Mouse (Mus musculus) CH12.LX (cell line): ENCODE results near the gene Dlk1. TPM values are rescaled to one million over a fixed set of nuclear protein-coding genes. Genes with fewer than 3 reads are reported as not detected.

Source experiments
- DNase-seq: peaks from one replicate; pipeline ENCODE4 v3.0.0-alpha.2; 2013; ENCODE audit errors: extremely low read depth
- H3K27ac ChIP-seq: 2 replicates; pipeline ENCODE4 v1.5.1; 2012; ENCODE audit warnings: low read depth, mild to moderate bottlenecking, control low read depth, moderate library complexity; ENCODE audit not compliant: insufficient read depth
- H3K27me3 ChIP-seq: replicated peaks from 2 replicates; pipeline ENCODE3; 2012; ENCODE audit warnings: inconsistent platforms
- H3K36me3 ChIP-seq, 2 experiments: replicated peaks in 1 of 2; 2 replicates each; pipeline versions ENCODE3 to v1.6.1; 2012; ENCODE audit warnings: inconsistent platforms in 1 of 2, low read length in 1 of 2, mild to moderate bottlenecking in 1 of 2, mixed read lengths in 1 of 2, moderate library complexity in 1 of 2; ENCODE audit not compliant: control insufficient read depth in 1 of 2, insufficient read depth in 1 of 2
- H3K4me1 ChIP-seq, 2 experiments: 2 replicates each; pipeline ENCODE4 v1.6.1; 2012; ENCODE audit warnings: inconsistent platforms in 1 of 2, moderate library complexity in 1 of 2; ENCODE audit not compliant: insufficient read depth in 2 of 2, control insufficient read depth in 1 of 2
- H3K4me2 ChIP-seq: 2 replicates; pipeline ENCODE4 v1.6.1; 2012; ENCODE audit warnings: low read depth, mild to moderate bottlenecking, control low read depth; ENCODE audit not compliant: poor library complexity, insufficient read depth, severe bottlenecking
- H3K4me3 ChIP-seq, 3 experiments: fragments of 150-350 bp in 1 of 3; sonication (generic) in 1 of 3; replicated peaks in 1 of 3; 2 replicates each; pipeline versions ENCODE3 to v1.5.1; 2011 to 2012; ENCODE audit warnings: low read depth in 2 of 3, low read length in 2 of 3, mild to moderate bottlenecking in 2 of 3, moderate library complexity in 2 of 3, control low read depth in 1 of 3, improper control_type of control experiment in 1 of 3, inconsistent platforms in 1 of 3, mixed read lengths in 1 of 3; ENCODE audit not compliant: poor library complexity in 1 of 3
- H3K79me2 ChIP-seq: replicated peaks from 2 replicates; pipeline ENCODE4 v1.6.1; 2012; ENCODE audit warnings: mild to moderate bottlenecking, moderate library complexity; ENCODE audit not compliant: control insufficient read depth, poor library complexity, insufficient read depth, severe bottlenecking; ENCODE audit errors: extremely low read depth
- H3K9ac ChIP-seq: 2 replicates; pipeline ENCODE4 v1.6.1; 2012; ENCODE audit warnings: low read depth, mild to moderate bottlenecking, control low read depth, moderate library complexity; ENCODE audit not compliant: insufficient read depth
- H3K9me3 ChIP-seq: replicated peaks from 2 replicates; pipeline ENCODE3; 2012; ENCODE audit warnings: low read length, inconsistent platforms, mixed read lengths
- BHLHE40 ChIP-seq: IDR thresholded peaks from 2 replicates; pipeline ENCODE4 v1.6.1; 2011; ENCODE audit warnings: mild to moderate bottlenecking, low read depth, low read length, improper control_type of control experiment
- CHD1 ChIP-seq: IDR thresholded peaks from 2 replicates; pipeline ENCODE4 v1.6.1; 2012; ENCODE audit warnings: low read depth, low read length, improper control_type of control experiment, inconsistent platforms
- CHD2 ChIP-seq: IDR thresholded peaks from 2 replicates; pipeline ENCODE4 v1.6.1; 2011; ENCODE audit warnings: low read length, improper control_type of control experiment
- E2F4 ChIP-seq: IDR thresholded peaks from 2 replicates; pipeline ENCODE4 v1.6.1; 2011; ENCODE audit warnings: low read depth, low read length, improper control_type of control experiment; ENCODE audit not compliant: insufficient replicate concordance
- ELF1 ChIP-seq: IDR thresholded peaks from 2 replicates; pipeline ENCODE4 v1.6.1; 2014; ENCODE audit warnings: low read depth, mild to moderate bottlenecking, inconsistent platforms, low read length, improper control_type of control experiment
- EP300 ChIP-seq: IDR thresholded peaks from 2 replicates; pipeline ENCODE4 v1.6.1; 2011; ENCODE audit warnings: low read length, improper control_type of control experiment
- GABPA ChIP-seq: IDR thresholded peaks from 2 replicates; pipeline ENCODE4 v1.6.1; 2012; ENCODE audit warnings: low read depth, low read length, improper control_type of control experiment, inconsistent platforms; ENCODE audit not compliant: insufficient replicate concordance
- MAFK ChIP-seq: IDR thresholded peaks from 2 replicates; pipeline ENCODE4 v1.6.1; 2011; ENCODE audit warnings: low read length, improper control_type of control experiment; ENCODE audit not compliant: insufficient replicate concordance
- MAX ChIP-seq: IDR thresholded peaks from 2 replicates; pipeline ENCODE4 v1.6.1; 2011; ENCODE audit warnings: low read length, improper control_type of control experiment
- MAZ ChIP-seq: IDR thresholded peaks from 2 replicates; pipeline ENCODE4 v1.6.1; 2012; ENCODE audit warnings: low read depth, mild to moderate bottlenecking, inconsistent platforms, low read length, improper control_type of control experiment, moderate library complexity
- MXI1 ChIP-seq: IDR thresholded peaks from 2 replicates; pipeline ENCODE4 v1.6.1; 2011; ENCODE audit warnings: mild to moderate bottlenecking, low read depth, low read length, improper control_type of control experiment
- MYC ChIP-seq: IDR thresholded peaks from 2 replicates; pipeline ENCODE4 v1.6.1; 2011; ENCODE audit warnings: low read depth, mild to moderate bottlenecking, improper control_type of control experiment, low read length
- POLR2AphosphoS2 ChIP-seq: IDR thresholded peaks from 2 replicates; pipeline ENCODE4 v1.6.1; 2011; ENCODE audit warnings: low read depth, low read length, improper control_type of control experiment
- RCOR1 ChIP-seq: conservative IDR thresholded peaks from 2 replicates; pipeline ENCODE4 v1.6.1; 2012; ENCODE audit warnings: low read depth, mild to moderate bottlenecking, inconsistent platforms, low read length, improper control_type of control experiment
- SMC3 ChIP-seq: IDR thresholded peaks from 2 replicates; pipeline ENCODE4 v1.6.1; 2011; ENCODE audit warnings: low read depth, low read length, improper control_type of control experiment
- USF2 ChIP-seq: conservative IDR thresholded peaks from 2 replicates; pipeline ENCODE4 v1.6.1; 2011; ENCODE audit warnings: low read depth, low read length, improper control_type of control experiment
- ZKSCAN1 ChIP-seq: IDR thresholded peaks from 2 replicates; pipeline ENCODE4 v1.6.1; 2012; ENCODE audit warnings: low read depth, inconsistent platforms, low read length, improper control_type of control experiment, borderline replicate concordance
- ZNF384 ChIP-seq: IDR thresholded peaks from 2 replicates; pipeline ENCODE4 v1.6.1; 2012; ENCODE audit warnings: low read depth, low read length, improper control_type of control experiment, inconsistent platforms
- dilution Hi-C: fragments of 300-500 bp; cut with MboI; formaldehyde crosslinking; loops from 2 replicates; pipeline ENCODE4 v1.14.3; 2020; ENCODE audit warnings: low sequenced_read_pairs; ENCODE audit not compliant: extremely low pct_unique_long_range_greater_than_20kb, extremely low pct_ligation_motif_present
- in situ Hi-C: fragments of 300-500 bp; cut with MboI; formaldehyde crosslinking; loops from 3 replicates; pipeline ENCODE4 v1.14.3; 2019; ENCODE audit warnings: low sequenced_read_pairs, low pct_ligation_motif_present, low pct_unique_long_range_greater_than_20kb, mixed read lengths
- polyA plus RNA-seq: library from polyadenylated mRNA; unstranded; fragments of >175 nt; gene quantifications from 2 replicates; pipeline ENCODE4 v1.2.1, GENCODE M21; 2012; ENCODE audit warnings: low read depth; ENCODE audit not compliant: insufficient read length
- total RNA-seq, 2 experiments: library from RNA; depleted of rRNA; stranded (reverse); fragments of 300-350 nt in 1 of 2; fragments of >200 nt in 1 of 2; gene quantifications; 2 replicates each; pipeline ENCODE4 v1.2.3; 2012 to 2014

Dlk1 gene
- total and polyA plus RNA-seq, 3 experiments: not detected

GRCm38 (mm10) chr12:109403752-109404151 lies 48.9 kb upstream of the Dlk1 start:
- Histone ChIP-seq H3K27ac (no peak overlapping the region), H3K9me3 (peaks cover 79% of the 10 kb centered on the region), H3K4me1 (no peaks in the 10 kb centered on the region)
- DNase-seq: no peak
- dilution Hi-C loops: no loop called here
- TF ChIP-seq POLR2AphosphoS2: no peak
- no peak for TF ChIP-seq ZKSCAN1
- no peak for TF ChIP-seq MAZ
- TF ChIP-seq, all 38 proteins: peak for 0
- no peaks in the 10 kb centered on the region for H3K27me3 ChIP-seq
- H3K36me3 ChIP-seq: no peaks in the 10 kb centered on the region
- no peak overlapping the region for H3K4me3 ChIP-seq
- in situ Hi-C loops: no loop called here
- no peaks in the 10 kb centered on the region for H3K79me2 ChIP-seq
- no peak overlapping the region for H3K9ac ChIP-seq
- H3K4me2 ChIP-seq: no peak overlapping the region

- TF ChIP-seq ELF1: no peak
- TF ChIP-seq GABPA: no peak
- TF ChIP-seq CHD2: no peak
- TF ChIP-seq CHD1: no peak
- no peak for TF ChIP-seq USF2
- no peak for TF ChIP-seq MAX
- no peak for TF ChIP-seq E2F4
- no peak for TF ChIP-seq BHLHE40
- TF ChIP-seq SMC3: no peak
- TF ChIP-seq MAFK: no peak
- no peak for TF ChIP-seq MXI1
- no peak for TF ChIP-seq MYC
- no peak for TF ChIP-seq ZNF384
- TF ChIP-seq EP300: no peak
- no peak for TF ChIP-seq RCOR1
- Histone ChIP-seq H3K4me1 (no peaks in the 10 kb centered on the region), H3K4me2 (no peak overlapping the region), H3K27ac (no peak overlapping the region), H3K27me3 (no peaks in the 10 kb centered on the region), H3K79me2 (no peaks in the 10 kb centered on the region), H3K4me3 (no peak overlapping the region), H3K9me3 (peaks cover 78% of the 10 kb centered on the region), H3K9ac (no peak overlapping the region), H3K36me3 (no peaks in the 10 kb centered on the region)
- no peak for DNase-seq
- in situ Hi-C loops (no loop called here), dilution Hi-C loops (no loop called here)
Observed at GRCm38 (mm10) chr12:109406018-109406417, 46.6 kb upstream of the Dlk1 start.
